Mouse (Mus musculus): Measurements from ENCODE around the gene Hist1h4d. TPM values are rescaled to one million over a fixed set of nuclear protein-coding genes. Genes with fewer than 3 reads are reported as not detected.
A peak's percentile ranks its signal among the peaks of the same experiment; 100 is the strongest.
"Not testable (repeated sequence)": the region's sequence is repeated elsewhere in the genome, so short reads cannot be mapped to it uniquely, and the experiment has no call there.

Hist1h4d gene
- polyA plus RNA-seq, 1 experiment from 2014 or later: 126 TPM

DNA sequence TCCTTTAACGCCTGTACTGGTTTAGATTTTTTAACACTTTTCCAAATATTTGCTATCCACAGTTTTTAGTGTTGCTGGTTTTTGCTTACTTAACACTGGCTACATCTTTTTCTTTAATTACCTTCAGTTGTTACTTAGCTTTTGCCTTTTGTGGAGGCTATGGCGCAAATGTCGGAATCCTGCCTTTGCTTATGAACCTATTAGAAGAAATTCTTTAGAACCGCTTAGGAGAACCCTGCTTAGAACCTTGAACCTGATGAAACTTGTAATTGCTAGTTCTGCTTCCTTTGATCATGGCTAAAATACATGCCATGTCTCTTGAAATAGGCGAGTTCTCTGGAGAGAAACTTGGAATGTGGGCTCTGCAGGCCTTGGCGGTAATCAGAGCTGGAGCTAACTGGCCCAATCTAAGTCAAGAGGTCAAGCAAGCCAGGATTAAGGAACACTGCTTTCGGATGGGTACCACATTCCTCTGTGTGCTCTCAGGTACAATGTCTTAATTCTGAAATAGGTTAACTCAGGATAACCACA is 5.0 kb upstream of the Hist1h4d start:
- Histone ChIP-seq H3K27me3 (ENCODE audit: control insufficient read depth, insufficient read depth, low read depth, low read length) (no peaks in the 10 kb centered on the region), H3K9ac (ENCODE audit: low read depth, low read length) (peak overlapping the region; percentile 77), H3K4me2 (ENCODE audit: low read depth, low read length) (peak overlapping the region; percentile 70), H3K9me3 (replicated peaks; ENCODE audit: control insufficient read depth, low read length) (no peaks in the 10 kb centered on the region), H3K36me3 (ENCODE audit: control insufficient read depth, insufficient read depth) (no peaks in the 10 kb centered on the region), H3K27ac (ENCODE audit: low read length) (peak overlapping the region; percentile 90), H3K4me3 (ENCODE audit: low read depth, low read length) (peak overlapping the region; percentile 64), H3K4me1 (ENCODE audit: control insufficient read depth, low read depth, low read length) (peaks cover 17% of the 10 kb centered on the region)
- ATAC-seq (ENCODE audit: low read depth): no peak
- WGBS (ENCODE audit: insufficient replicate concordance): 4% methylated on average over 7 of the region's 7 CpGs

DNA sequence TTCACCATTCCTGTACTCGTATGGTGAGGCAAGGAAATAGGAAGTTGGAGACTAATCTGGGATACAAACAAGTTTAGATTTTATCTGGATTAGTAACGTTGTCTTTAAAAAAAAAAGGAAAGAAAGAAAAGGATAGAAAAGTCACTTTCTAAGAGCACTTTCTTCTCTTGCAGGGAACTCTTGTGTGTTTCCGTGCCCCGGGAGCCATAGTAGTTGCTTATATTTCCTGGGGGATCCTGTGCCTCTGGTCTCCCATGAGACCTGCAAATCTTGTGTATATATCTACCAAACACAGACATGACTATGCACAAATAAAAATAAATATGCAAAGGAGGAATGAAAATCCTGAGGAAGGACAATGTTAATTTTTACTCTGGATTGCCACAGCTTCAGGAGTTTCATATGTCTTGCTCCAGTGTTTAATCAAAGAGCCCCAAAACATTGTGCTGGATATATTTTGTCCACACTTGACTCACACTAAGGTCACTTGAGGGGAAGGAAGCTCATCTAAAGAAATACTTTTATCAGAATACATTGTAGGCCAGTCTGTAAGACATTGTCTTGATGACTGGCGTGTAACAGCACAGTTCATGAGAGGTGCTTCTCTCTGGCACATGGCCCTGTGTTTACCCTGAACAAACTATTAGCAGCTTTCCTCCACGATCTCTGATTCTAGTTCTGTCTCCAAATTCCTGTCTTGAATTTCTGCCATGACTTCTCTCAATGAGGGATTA is 4.3 kb upstream of the Hist1h4d start:
- no peak for ATAC-seq (ENCODE audit: low read depth)
- Histone ChIP-seq H3K4me1 (ENCODE audit: control insufficient read depth, low read depth, low read length) (peaks cover 20% of the 10 kb centered on the region), H3K27me3 (ENCODE audit: control insufficient read depth, insufficient read depth, low read depth, low read length) (no peaks in the 10 kb centered on the region), H3K4me2 (ENCODE audit: low read depth, low read length) (peak overlapping the region; percentile 70), H3K36me3 (ENCODE audit: control insufficient read depth, insufficient read depth) (no peaks in the 10 kb centered on the region), H3K4me3 (ENCODE audit: low read depth, low read length) (peak overlapping the region; percentile 64), H3K9me3 (replicated peaks; ENCODE audit: control insufficient read depth, low read length) (no peaks in the 10 kb centered on the region), H3K27ac (ENCODE audit: low read length) (peak overlapping the region; percentile 90), H3K9ac (ENCODE audit: low read depth, low read length) (peak overlapping the region; percentile 77)
- WGBS (ENCODE audit: insufficient replicate concordance): 34% methylated on average over 6 of the region's 6 CpGs

DNA sequence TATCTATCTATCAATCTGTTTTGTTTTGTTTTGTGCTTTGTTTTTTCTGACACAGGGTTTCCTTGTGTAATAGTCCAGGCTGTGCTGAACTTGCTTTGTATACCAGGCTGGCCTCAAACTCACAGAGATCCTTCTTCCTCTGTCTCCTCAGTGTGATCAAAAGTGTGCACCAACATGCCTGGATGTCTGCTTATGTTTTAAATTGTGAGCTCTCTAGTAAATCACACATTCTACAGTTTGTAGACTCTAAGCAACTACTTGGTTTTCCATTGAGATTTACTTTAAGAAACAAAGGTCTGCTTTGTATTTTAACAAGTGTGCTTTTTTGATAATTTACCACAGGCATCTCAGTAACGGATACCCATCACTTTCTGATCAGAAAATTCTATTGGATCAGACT is 3.6 kb upstream of the Hist1h4d start:
- H3K4me2 ChIP-seq (ENCODE audit: low read depth, low read length): peak overlapping the region; percentile 32
- H3K27me3 ChIP-seq (ENCODE audit: control insufficient read depth, insufficient read depth, low read depth, low read length): no peaks in the 10 kb centered on the region
- no peaks in the 10 kb centered on the region for H3K9me3 ChIP-seq (replicated peaks; ENCODE audit: control insufficient read depth, low read length)
- H3K4me1 ChIP-seq (ENCODE audit: control insufficient read depth, low read depth, low read length): peaks cover 26% of the 10 kb centered on the region
- no peak for ATAC-seq (ENCODE audit: low read depth)
- H3K36me3 ChIP-seq (ENCODE audit: control insufficient read depth, insufficient read depth): no peaks in the 10 kb centered on the region
- H3K27ac ChIP-seq (ENCODE audit: low read length): peak overlapping the region; percentile 80
- peak overlapping the region; percentile 54 for H3K9ac ChIP-seq (ENCODE audit: low read depth, low read length)
- 63% methylated on average over 1 of the region's 1 CpGs for WGBS (ENCODE audit: insufficient replicate concordance)
- H3K4me3 ChIP-seq (ENCODE audit: low read depth, low read length): peak overlapping the region; percentile 34

DNA sequence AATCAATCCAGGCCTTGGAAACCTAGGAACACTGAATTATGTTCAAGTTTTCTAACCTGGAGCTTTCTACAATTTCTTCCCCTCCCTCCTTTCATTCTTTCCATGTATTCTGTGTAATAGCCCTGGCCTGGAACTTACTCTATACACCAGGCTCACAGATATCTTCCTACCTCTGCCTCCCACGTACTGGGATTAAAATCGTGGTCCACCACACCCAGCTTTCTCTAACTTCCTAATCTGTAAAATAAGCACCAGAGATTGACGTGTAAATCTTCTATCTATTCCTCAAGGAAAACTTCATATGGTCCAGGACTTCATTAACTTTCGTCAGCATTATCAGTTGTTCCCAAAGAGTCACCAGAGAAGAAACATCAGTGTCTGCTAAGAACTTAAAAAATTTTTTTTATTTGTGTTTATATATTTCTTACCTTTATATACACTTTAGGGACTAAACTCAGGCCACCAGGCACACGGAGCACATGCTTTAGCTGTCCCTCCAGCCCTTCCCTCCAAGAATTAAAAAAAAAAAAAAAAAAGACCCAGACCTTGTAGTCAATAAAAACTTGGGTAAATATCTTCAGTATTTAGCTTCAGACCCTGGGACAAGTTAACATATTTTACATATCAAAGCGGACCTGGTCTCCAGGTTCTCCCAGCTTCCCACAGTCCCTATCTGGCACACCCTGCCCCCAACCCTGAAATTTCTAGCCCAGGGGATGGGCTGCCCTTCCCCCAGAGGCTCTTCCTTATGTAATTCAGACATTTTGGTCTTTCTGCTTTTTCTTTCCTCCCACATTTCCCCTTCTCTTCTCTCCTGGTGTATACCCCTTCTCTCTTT is 1.0 kb downstream of the Hist1h4d start:
- no peak; the same call in 1 of the 2 replicates for ATAC-seq (ENCODE audit: low read depth)

DNA sequence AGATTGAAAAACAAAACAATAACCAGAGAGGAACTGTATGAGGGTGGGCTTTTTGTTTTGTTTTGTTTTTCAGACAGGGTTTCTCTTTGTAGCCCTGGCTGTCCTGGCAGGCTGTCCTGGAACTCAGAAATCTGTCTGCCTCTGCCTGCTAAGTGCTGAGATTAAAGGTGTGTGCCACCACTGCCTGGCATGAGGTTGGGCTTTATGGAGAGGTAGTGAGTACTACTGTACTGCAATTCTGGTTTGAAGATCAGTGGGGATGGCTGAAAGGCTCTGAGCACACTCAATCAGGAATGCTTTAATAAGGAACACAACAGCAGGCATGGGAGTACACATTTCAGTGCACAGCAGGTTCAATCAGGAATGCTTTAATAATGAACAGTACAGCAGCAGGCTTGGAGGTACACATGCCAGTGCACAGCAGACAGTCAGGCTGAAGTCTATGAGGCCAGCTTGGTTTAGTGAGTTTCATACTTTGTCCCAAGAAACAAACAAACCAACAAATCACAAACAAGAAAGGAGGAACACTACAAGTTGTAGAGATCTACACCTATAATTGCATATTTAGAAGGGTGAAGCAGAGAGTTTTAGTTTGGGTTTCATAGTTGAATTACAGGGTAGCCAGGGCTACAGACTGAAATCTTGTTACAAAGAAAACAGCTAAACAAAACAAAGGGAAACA is 2.1 kb downstream of the Hist1h4d start:
- H3K4me3 ChIP-seq (ENCODE audit: low read depth, low read length): peak overlapping the region; percentile 69
- no peak for ATAC-seq (ENCODE audit: low read depth)
- H3K9ac ChIP-seq (ENCODE audit: low read depth, low read length): peak overlapping the region; percentile 79
- H3K27ac ChIP-seq (ENCODE audit: low read length): peak overlapping the region; percentile 100
- H3K4me1 ChIP-seq (ENCODE audit: control insufficient read depth, low read depth, low read length): peaks cover 31% of the 10 kb centered on the region
- no peaks in the 10 kb centered on the region for H3K27me3 ChIP-seq (ENCODE audit: control insufficient read depth, insufficient read depth, low read depth, low read length)
- H3K4me2 ChIP-seq (ENCODE audit: low read depth, low read length): peak overlapping the region; percentile 69
- H3K36me3 ChIP-seq (ENCODE audit: control insufficient read depth, insufficient read depth): no peaks in the 10 kb centered on the region
- H3K9me3 ChIP-seq (replicated peaks; ENCODE audit: control insufficient read depth, low read length): no peaks in the 10 kb centered on the region

More for the DNA sequence above, 1.0 kb downstream of the Hist1h4d start:
- H3K27ac ChIP-seq (ENCODE audit: low read length): peak overlapping the region; percentile 100
- no peaks in the 10 kb centered on the region for H3K9me3 ChIP-seq (replicated peaks; ENCODE audit: control insufficient read depth, low read length)
- peak overlapping the region; percentile 79 for H3K9ac ChIP-seq (ENCODE audit: low read depth, low read length)
- peaks cover 32% of the 10 kb centered on the region for H3K4me1 ChIP-seq (ENCODE audit: control insufficient read depth, low read depth, low read length)
- no peaks in the 10 kb centered on the region for H3K36me3 ChIP-seq (ENCODE audit: control insufficient read depth, insufficient read depth)
- H3K27me3 ChIP-seq (ENCODE audit: control insufficient read depth, insufficient read depth, low read depth, low read length): no peaks in the 10 kb centered on the region
- peak overlapping the region; percentile 69 for H3K4me2 ChIP-seq (ENCODE audit: low read depth, low read length)
- 8% methylated on average over 6 of the region's 6 CpGs for WGBS (ENCODE audit: insufficient replicate concordance)
- H3K4me3 ChIP-seq (ENCODE audit: low read depth, low read length): peak overlapping the region; percentile 69

DNA sequence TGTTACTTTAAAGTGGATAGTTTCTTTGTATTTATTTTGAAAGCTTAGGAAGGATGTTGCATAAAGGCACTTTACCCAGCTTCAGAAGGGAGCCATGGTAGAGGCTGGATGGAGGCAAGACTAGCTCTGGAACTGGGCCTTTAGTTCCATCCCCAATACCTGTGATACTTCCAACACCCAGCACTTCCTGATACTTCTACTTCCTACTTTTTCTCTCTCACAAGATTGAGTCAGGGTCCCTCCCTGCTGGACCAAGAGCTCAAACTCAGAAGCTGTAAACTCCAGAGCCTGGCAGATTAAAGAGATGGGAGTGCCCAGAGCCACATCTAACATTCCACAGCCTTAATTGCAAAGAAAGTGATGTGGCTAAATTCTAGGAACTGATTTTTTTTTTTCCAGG is 2.9 kb downstream of the Hist1h4d start:
- H3K4me2 ChIP-seq (ENCODE audit: low read depth, low read length): peak overlapping the region; percentile 69
- no peaks in the 10 kb centered on the region for H3K27me3 ChIP-seq (ENCODE audit: control insufficient read depth, insufficient read depth, low read depth, low read length)
- H3K9me3 ChIP-seq (replicated peaks; ENCODE audit: control insufficient read depth, low read length): no peaks in the 10 kb centered on the region
- ATAC-seq (ENCODE audit: low read depth): no peak
- H3K27ac ChIP-seq (ENCODE audit: low read length): peak overlapping the region; percentile 100
- H3K36me3 ChIP-seq (ENCODE audit: control insufficient read depth, insufficient read depth): no peaks in the 10 kb centered on the region
- H3K4me1 ChIP-seq (ENCODE audit: control insufficient read depth, low read depth, low read length): peaks cover 29% of the 10 kb centered on the region
- H3K4me3 ChIP-seq (ENCODE audit: low read depth, low read length): peak overlapping the region; percentile 65
- H3K9ac ChIP-seq (ENCODE audit: low read depth, low read length): peak overlapping the region; percentile 82

DNA sequence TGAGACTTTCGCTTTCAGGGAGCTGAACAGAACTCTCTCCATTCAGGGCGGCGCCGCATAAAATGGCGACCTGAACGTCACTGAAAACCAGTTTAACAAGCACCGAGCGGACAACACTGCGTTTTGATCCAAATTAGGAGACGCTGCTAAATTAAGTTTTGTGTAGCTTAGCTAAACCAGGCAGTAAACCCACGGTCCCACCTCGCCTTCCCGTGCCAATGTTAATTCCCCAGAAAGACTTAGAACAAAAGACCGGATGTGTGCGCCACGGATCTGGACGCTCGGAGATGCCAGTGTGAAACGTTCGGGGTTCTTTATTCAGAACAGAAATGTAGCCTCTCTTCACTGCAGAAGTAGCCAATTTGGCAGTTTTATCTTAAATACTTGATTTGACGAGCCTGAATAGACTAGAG is 3.6 kb downstream of the Hist1h4d start:
- H3K4me2 ChIP-seq (ENCODE audit: low read depth, low read length): peak overlapping the region; percentile 69
- H3K27ac ChIP-seq (ENCODE audit: low read length): peak overlapping the region; percentile 100
- H3K9me3 ChIP-seq (replicated peaks; ENCODE audit: control insufficient read depth, low read length): no peaks in the 10 kb centered on the region
- peaks cover 29% of the 10 kb centered on the region for H3K4me1 ChIP-seq (ENCODE audit: control insufficient read depth, low read depth, low read length)
- under 1% methylated on average over 21 of the region's 21 CpGs for WGBS (ENCODE audit: insufficient replicate concordance)
- H3K27me3 ChIP-seq (ENCODE audit: control insufficient read depth, insufficient read depth, low read depth, low read length): no peaks in the 10 kb centered on the region
- no peaks in the 10 kb centered on the region for H3K36me3 ChIP-seq (ENCODE audit: control insufficient read depth, insufficient read depth)
- H3K9ac ChIP-seq (ENCODE audit: low read depth, low read length): peak overlapping the region; percentile 82
- peak; percentile 3; the same call in 1 of the 2 replicates for ATAC-seq (ENCODE audit: low read depth)
- peak overlapping the region; percentile 65 for H3K4me3 ChIP-seq (ENCODE audit: low read depth, low read length)

DNA sequence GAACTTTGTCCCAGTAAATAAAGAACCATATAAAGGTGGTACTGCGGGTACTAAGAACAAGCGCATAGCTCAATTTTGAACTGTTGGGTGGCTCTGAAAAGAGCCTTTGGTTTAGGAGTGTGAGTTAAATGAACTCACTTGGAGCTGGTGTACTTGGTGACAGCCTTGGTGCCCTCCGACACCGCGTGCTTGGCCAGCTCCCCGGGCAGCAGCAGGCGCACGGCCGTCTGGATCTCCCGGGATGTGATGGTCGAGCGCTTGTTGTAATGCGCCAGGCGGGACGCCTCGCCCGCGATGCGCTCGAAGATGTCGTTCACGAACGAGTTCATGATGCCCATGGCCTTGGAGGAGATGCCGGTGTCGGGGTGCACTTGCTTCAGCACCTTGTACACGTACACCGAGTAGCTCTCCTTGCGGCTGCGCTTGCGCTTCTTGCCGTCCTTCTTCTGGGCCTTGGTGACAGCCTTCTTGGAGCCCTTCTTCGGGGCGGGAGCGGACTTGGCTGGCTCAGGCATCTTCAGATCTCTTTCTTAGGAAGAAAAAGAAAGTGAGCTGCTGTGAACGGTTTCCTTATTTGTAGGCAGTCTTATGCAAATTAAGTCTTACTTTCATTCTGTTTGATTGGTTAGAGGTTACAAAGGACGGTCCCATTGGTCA is 4.2 kb downstream of the Hist1h4d start:
- H3K9me3 ChIP-seq (replicated peaks; ENCODE audit: control insufficient read depth, low read length); H3K36me3 ChIP-seq (ENCODE audit: control insufficient read depth, insufficient read depth); H3K27me3 ChIP-seq (ENCODE audit: control insufficient read depth, insufficient read depth, low read depth, low read length): not testable (repeated sequence)
- ATAC-seq (ENCODE audit: low read depth): peak; percentile 72
- Histone ChIP-seq H3K4me3 (ENCODE audit: low read depth, low read length) (peak overlapping the region; percentile 65), H3K27ac (ENCODE audit: low read length) (peak overlapping the region; percentile 100), H3K9ac (ENCODE audit: low read depth, low read length) (peak overlapping the region; percentile 82), H3K4me2 (ENCODE audit: low read depth, low read length) (peak overlapping the region; percentile 69), H3K4me1 (ENCODE audit: control insufficient read depth, low read depth, low read length) (peaks cover 29% of the 10 kb centered on the region)
- WGBS (ENCODE audit: insufficient replicate concordance): 0% methylated on average over 27 of the region's 36 CpGs

Data from liver, embryonic 16.5 days (tissue).